In genomic region chr12:119470260-119470659, GRCm38 (mm10) we compare ENCODE assay signal across 9 mouse cellular contexts.
DNase-seq lines count a peak whose midpoint lies in the region; ATAC-seq and TF ChIP-seq lines count a peak whose summit lies in the region.
"Had no signal": no experiment of that assay in that cellular context is flagged by ENCODE, and none has a peak within 500 bp of the region (broad histone marks: within the 10 kb centered on the region; RNA-seq: fewer than 3 reads in every experiment).

No protein-coding gene starts in this region.

- no peaks in the 10 kb centered on the region for H3K9me3 ChIP-seq in ES-E14 (ENCODE audit: control insufficient read depth, insufficient read depth, low read depth, low read length)
- H3K9me3 ChIP-seq: heart, embryonic 15.5 days had no signal

- peak; percentile 30; the same call in 1 of the 2 replicates for ATAC-seq in erythroid progenitor cell, adult 5-6 weeks (replicated peaks; ENCODE audit: low FRiP score, poor library complexity, severe bottlenecking)
- ATAC-seq in megakaryocyte progenitor cell, adult 5-6 weeks (replicated peaks; ENCODE audit: poor library complexity): peak; percentile 98

- DNase-seq in left cerebral cortex, adult 2 months (ENCODE audit: extremely low spot score in 1 of 2, low spot score in 2 of 2): no peak
- no peak for DNase-seq in left cerebral cortex, postnatal 14 days (ENCODE audit: low spot score in 2 of 2)
- DNase-seq in ES-E14 (ENCODE audit: low read depth, low spot score): peak; percentile 34
- DNase-seq in cerebellum, adult 8-10 months: no peak
- DNase-seq in urinary bladder, postnatal 36 days (ENCODE audit: low spot score in 2 of 2): no peak
- DNase-seq in left cerebral cortex, postnatal 25 days (ENCODE audit: low spot score in 2 of 2): no peak

- in situ Hi-C loops in ES-E14 (cut with MboI; ENCODE audit: low sequenced_read_pairs in 2 of 2, unreplicated experiment in 2 of 2): no loop called here

- H3K4me3 ChIP-seq in left cerebral cortex, adult 2 months: no peak overlapping the region
- no peak overlapping the region for H3K4me3 ChIP-seq in ES-E14 (ENCODE audit: insufficient read depth in 1 of 2, low read depth in 1 of 2, low read length in 2 of 2, poor library complexity in 1 of 2, severe bottlenecking in 1 of 2)
- H3K4me3 ChIP-seq: heart, embryonic 15.5 days had no signal

- no peaks in the 10 kb centered on the region for H3K4me1 ChIP-seq in ES-E14 (ENCODE audit: control insufficient read depth in 2 of 2, insufficient read depth in 2 of 2, low read length in 2 of 2, poor library complexity in 1 of 2)
- H3K4me1 ChIP-seq: heart, embryonic 15.5 days had no signal

- intact Hi-C loops in left cerebral cortex, adult 2 months (cut with DNase I): no loop called here
- intact Hi-C loops in left cerebral cortex, postnatal 14 days (cut with DNase I): no loop called here
- intact Hi-C loops in left cerebral cortex, postnatal 25 days (cut with DNase I): no loop called here

- no peak overlapping the region for H3K9ac ChIP-seq in ES-E14 (ENCODE audit: insufficient read depth, low read depth, low read length, poor library complexity, severe bottlenecking)
- H3K9ac ChIP-seq: heart, embryonic 15.5 days had no signal

- H3K27ac ChIP-seq in left cerebral cortex, adult 2 months: no peak overlapping the region
- H3K27ac ChIP-seq in ES-E14 (ENCODE audit: insufficient read depth, low read depth, low read length, poor library complexity, severe bottlenecking): no peak overlapping the region
- H3K27ac ChIP-seq: heart, embryonic 15.5 days had no signal

- H3K36me3 ChIP-seq in ES-E14 (ENCODE audit: control insufficient read depth, insufficient read depth, low read length, poor library complexity, severe bottlenecking): no peaks in the 10 kb centered on the region
- H3K36me3 ChIP-seq: heart, embryonic 15.5 days had no signal

- peak; percentile 24 for TF ChIP-seq CTCF in left cerebral cortex, adult 2 months (IDR thresholded peaks at IDR 0.05)

TF ChIP-seq in ES-E14, 5 proteins besides CTCF, POLR2A, EP300 and RAD21:
- peak; percentile 27; the same call in 1 of the 2 replicates for TF ChIP-seq ZC3H11A (IDR thresholded peaks at IDR 0.05; ENCODE audit: borderline replicate concordance, low read depth, low read length)
- TF ChIP-seq ZNF384 (IDR thresholded peaks at IDR 0.05; ENCODE audit: low read depth, low read length): no peak
